Mouse (Mus musculus) embryonic fibroblast, embryonic 13.5 days (primary cell): ENCODE measurements around the gene Znhit1. TPM values are rescaled to one million over a fixed set of nuclear protein-coding genes. Genes with fewer than 3 reads are reported as not detected.
A peak's percentile ranks its signal among the peaks of the same experiment; 100 is the strongest.

Source experiments
- H3K27ac ChIP-seq: 2 replicates; pipeline ENCODE4 v1.5.1; 2012; ENCODE audit warnings: low read length, control low read depth, inconsistent platforms; ENCODE audit not compliant: insufficient read depth
- H3K4me1 ChIP-seq: 2 replicates; pipeline ENCODE4 v1.6.1; 2011; ENCODE audit warnings: low read length; ENCODE audit not compliant: control insufficient read depth, insufficient read depth
- H3K4me3 ChIP-seq: 2 replicates; pipeline ENCODE4 v1.5.1; 2011; ENCODE audit warnings: mild to moderate bottlenecking, control low read depth, low read length; ENCODE audit not compliant: insufficient read depth
- CTCF ChIP-seq: IDR thresholded peaks from 2 replicates; pipeline ENCODE4 v1.5.1; 2011; ENCODE audit warnings: mild to moderate bottlenecking, control low read depth, low read length, moderate library complexity, borderline replicate concordance; ENCODE audit not compliant: insufficient read depth
- POLR2A ChIP-seq: IDR thresholded peaks from 2 replicates; pipeline ENCODE4 v1.6.1; 2011; ENCODE audit warnings: low read depth, mild to moderate bottlenecking, control low read depth, low read length, moderate library complexity
- polyA plus RNA-seq: library from polyadenylated mRNA; stranded (reverse); fragments of >200 nt; gene quantifications from 2 replicates; pipeline ENCODE4 v1.2.4, GENCODE M21; 2011; ENCODE audit warnings: low read depth; ENCODE audit not compliant: missing spikeins, insufficient read length

Znhit1 gene
- polyA plus RNA-seq, 1 experiment: 43.5 TPM

- Histone ChIP-seq H3K4me3 (peak overlapping the region; percentile 81), H3K27ac (peak overlapping the region; percentile 84), H3K4me1 (no peaks in the 10 kb centered on the region)
- peak; percentile 82 for TF ChIP-seq POLR2A
- no peak for TF ChIP-seq CTCF
Observed at GRCm38 (mm10) chr5:136987138-136987933, 485 bp downstream of the Znhit1 start.

- Histone ChIP-seq H3K4me3 (peak within 1 kb of the TSS; percentile 81), H3K4me1 (no peaks in the 10 kb centered on the region), H3K27ac (peak within 1 kb of the TSS; percentile 84)
- TF ChIP-seq CTCF (no peak), POLR2A (peak; percentile 61)
Observed at GRCm38 (mm10) chr5:136986695-136987137, 1.1 kb downstream of the Znhit1 start, which contains the start of gene Plod3. TSS of gene Plod3 (plus strand) at chr5:136987019.

GRCm38 (mm10) chr5:136984828-136985227 lies 3.0 kb downstream of the Znhit1 start:
- Histone ChIP-seq H3K27ac (no peak overlapping the region), H3K4me3 (no peak overlapping the region), H3K4me1 (no peaks in the 10 kb centered on the region)
- no peak for TF ChIP-seq CTCF
- no peak for TF ChIP-seq POLR2A

- peak; percentile 68; the same call in 1 of the 2 replicates for TF ChIP-seq CTCF
- TF ChIP-seq POLR2A: no peak
- H3K27ac ChIP-seq: no peak overlapping the region
- no peaks in the 10 kb centered on the region for H3K4me1 ChIP-seq
- no peak overlapping the region for H3K4me3 ChIP-seq
Observed at GRCm38 (mm10) chr5:136982338-136982930, 5.4 kb downstream of the Znhit1 start.

- H3K4me1 ChIP-seq: no peaks in the 10 kb centered on the region
- no peak overlapping the region for H3K27ac ChIP-seq
- H3K4me3 ChIP-seq: no peak overlapping the region
- TF ChIP-seq POLR2A: no peak
Observed at GRCm38 (mm10) chr5:136980974-136981373, 6.8 kb downstream of the Znhit1 start.

GRCm38 (mm10) chr5:136979762-136980161 lies 8.1 kb downstream of the Znhit1 start:
- TF ChIP-seq POLR2A (no peak), CTCF (no peak)
- Histone ChIP-seq H3K4me1 (no peaks in the 10 kb centered on the region), H3K4me3 (no peak overlapping the region), H3K27ac (no peak overlapping the region)

GRCm38 (mm10) chr5:136977769-136978168 lies 10.1 kb downstream of the Znhit1 start:
- TF ChIP-seq POLR2A: no peak
- TF ChIP-seq CTCF: no peak
- H3K27ac ChIP-seq: no peak overlapping the region
- H3K4me1 ChIP-seq: no peaks in the 10 kb centered on the region
- no peak overlapping the region for H3K4me3 ChIP-seq

- Histone ChIP-seq H3K4me1 (no peaks in the 10 kb centered on the region), H3K4me3 (no peak overlapping the region), H3K27ac (no peak overlapping the region)
- TF ChIP-seq POLR2A (no peak), CTCF (no peak)
Observed at GRCm38 (mm10) chr5:136973670-136974069, 14.2 kb downstream of the Znhit1 start.

- no peak overlapping the region for H3K27ac ChIP-seq
- TF ChIP-seq POLR2A (no peak), CTCF (peak; percentile 30; the same call in 1 of the 2 replicates)
- no peaks in the 10 kb centered on the region for H3K4me1 ChIP-seq
- no peak overlapping the region for H3K4me3 ChIP-seq
Observed at GRCm38 (mm10) chr5:136970703-136971102, 17.1 kb downstream of the Znhit1 start.

- no peak overlapping the region for H3K4me3 ChIP-seq
- H3K27ac ChIP-seq: no peak overlapping the region
- TF ChIP-seq CTCF: no peak
- TF ChIP-seq POLR2A: no peak
- H3K4me1 ChIP-seq: no peaks in the 10 kb centered on the region
Observed at GRCm38 (mm10) chr5:136967592-136967991, 20.2 kb downstream of the Znhit1 start.
